Mouse (Mus musculus) neural tube, embryonic 11.5 days (tissue): ENCODE measurements around the gene Aldh3a2. TPM values are rescaled to one million over a fixed set of nuclear protein-coding genes. Genes with fewer than 3 reads are reported as not detected.

Experiments used
- ATAC-seq: fragments of 200-750 bp; cut with Nextera tagmentation; 2 replicates; pipeline ENCODE4 v1.8.0; 2017; ENCODE audit warnings: moderate number of reproducible peaks, mild to moderate bottlenecking, moderate TSS enrichment, moderate library complexity; ENCODE audit not compliant: insufficient read depth, low FRiP score, low TSS enrichment
- DNase-seq: peaks from one replicate; pipeline ENCODE4 v3.0.0-alpha.2; 2015; ENCODE audit warnings: low spot score
- H3K27ac ChIP-seq: fragments of 300-500 bp; sonication (generic); 2 replicates; pipeline ENCODE4 v1.5.1; 2014; ENCODE audit warnings: low read depth, mild to moderate bottlenecking, low read length
- H3K27me3 ChIP-seq: fragments of 300-500 bp; sonication (generic); 2 replicates; pipeline ENCODE4 v1.6.1; 2014; ENCODE audit warnings: mild to moderate bottlenecking, low read length, mixed read lengths; ENCODE audit not compliant: control insufficient read depth, insufficient read depth
- H3K36me3 ChIP-seq: fragments of 300-500 bp; sonication (generic); 2 replicates; pipeline ENCODE4 v1.6.1; 2014; ENCODE audit warnings: mild to moderate bottlenecking, low read length, moderate library complexity, mixed read lengths; ENCODE audit not compliant: control insufficient read depth, insufficient read depth
- H3K4me1 ChIP-seq: fragments of 300-500 bp; sonication (generic); 2 replicates; pipeline ENCODE4 v1.6.1; 2014; ENCODE audit warnings: low read length, mixed read lengths; ENCODE audit not compliant: control insufficient read depth, insufficient read depth
- H3K4me2 ChIP-seq: fragments of 300-500 bp; sonication (generic); 2 replicates; pipeline ENCODE4 v1.6.1; 2014; ENCODE audit warnings: low read depth, mild to moderate bottlenecking, moderate library complexity
- H3K4me3 ChIP-seq: fragments of 300-500 bp; sonication (generic); 2 replicates; pipeline ENCODE4 v1.5.1; 2014; ENCODE audit warnings: low read depth, low read length
- H3K9ac ChIP-seq: fragments of 300-500 bp; sonication (generic); 2 replicates; pipeline ENCODE4 v1.6.1; 2014; ENCODE audit warnings: mild to moderate bottlenecking, low read length
- H3K9me3 ChIP-seq: fragments of 300-500 bp; sonication (generic); 2 replicates; pipeline ENCODE4 v1.6.1; 2016; ENCODE audit warnings: low read length; ENCODE audit not compliant: control insufficient read depth
- WGBS: fragments of 180-500 bp; shearing (Covaris S2); extraction: QIAGEN DNeasy Blood & Tissue Kit; methylation state at CpG from one replicate; pipeline ENCODE4 v1.1.7; 2014; 5-methylcytosine and 5-hydroxymethylcytosine counted together
- polyA plus RNA-seq: library from polyadenylated mRNA; unstranded; fragments of >200 nt; fragmentation: Nextera tagmentation; extraction: Ambion mirVana; gene quantifications from 2 replicates; pipeline ENCODE4 v1.2.1, GENCODE M21; 2014

Aldh3a2 gene
- polyA plus RNA-seq, 1 experiment from 2014 or later, result 23.4 TPM

GRCm38 (mm10) chr11:61300205-61300604 lies 32.9 kb upstream of the Aldh3a2 start:
- Histone ChIP-seq H3K4me1 (no peaks in the 10 kb centered on the region), H3K9ac (no peak overlapping the region), H3K4me3 (no peak overlapping the region), H3K27ac (no peak overlapping the region), H3K9me3 (no peaks in the 10 kb centered on the region), H3K36me3 (no peaks in the 10 kb centered on the region), H3K4me2 (no peak overlapping the region), H3K27me3 (no peaks in the 10 kb centered on the region)
- 58% methylated on average over 3 of the region's 3 CpGs for WGBS
- DNase-seq (no peak), ATAC-seq (no peak)

- no peak overlapping the region for H3K27ac ChIP-seq
- no peaks in the 10 kb centered on the region for H3K4me1 ChIP-seq
- H3K4me3 ChIP-seq, result no peak overlapping the region
- H3K36me3 ChIP-seq, result no peaks in the 10 kb centered on the region
- no peaks in the 10 kb centered on the region for H3K9me3 ChIP-seq
- DNase-seq (no peak), ATAC-seq (no peak)
- H3K27me3 ChIP-seq, result no peaks in the 10 kb centered on the region
- no peak overlapping the region for H3K4me2 ChIP-seq
- no peak overlapping the region for H3K9ac ChIP-seq
- 84% methylated on average over 2 of the region's 2 CpGs for WGBS
These were observed 30.6 kb upstream of the Aldh3a2 start for GRCm38 (mm10) chr11:61297901-61298300.

- WGBS, result 86% methylated on average over 2 of the region's 2 CpGs
- DNase-seq (no peak), ATAC-seq (no peak)
- Histone ChIP-seq H3K4me3 (no peak overlapping the region), H3K4me1 (no peaks in the 10 kb centered on the region), H3K9ac (no peak overlapping the region), H3K4me2 (no peak overlapping the region), H3K36me3 (no peaks in the 10 kb centered on the region), H3K27me3 (no peaks in the 10 kb centered on the region), H3K9me3 (no peaks in the 10 kb centered on the region), H3K27ac (no peak overlapping the region)
These were observed 30.1 kb upstream of the Aldh3a2 start for GRCm38 (mm10) chr11:61297326-61297725.

GRCm38 (mm10) chr11:61296556-61296955 lies 29.3 kb upstream of the Aldh3a2 start:
- no peak for ATAC-seq
- Histone ChIP-seq H3K4me1 (no peaks in the 10 kb centered on the region), H3K36me3 (no peaks in the 10 kb centered on the region), H3K27ac (no peak overlapping the region), H3K4me3 (no peak overlapping the region), H3K27me3 (no peaks in the 10 kb centered on the region), H3K4me2 (no peak overlapping the region), H3K9ac (no peak overlapping the region), H3K9me3 (no peaks in the 10 kb centered on the region)
- no peak for DNase-seq
- 43% methylated on average over 1 of the region's 1 CpGs for WGBS

GRCm38 (mm10) chr11:61295556-61295955 lies 28.3 kb upstream of the Aldh3a2 start:
- no peak overlapping the region for H3K4me3 ChIP-seq
- H3K4me2 ChIP-seq, result no peak overlapping the region
- 92% methylated on average over 2 of the region's 2 CpGs for WGBS
- H3K4me1 ChIP-seq, result no peaks in the 10 kb centered on the region
- DNase-seq (no peak), ATAC-seq (no peak)
- no peak overlapping the region for H3K9ac ChIP-seq
- H3K9me3 ChIP-seq, result no peaks in the 10 kb centered on the region
- H3K27me3 ChIP-seq, result no peaks in the 10 kb centered on the region
- no peak overlapping the region for H3K27ac ChIP-seq
- H3K36me3 ChIP-seq, result no peaks in the 10 kb centered on the region

GRCm38 (mm10) chr11:61294431-61294830 lies 27.2 kb upstream of the Aldh3a2 start:
- Histone ChIP-seq H3K4me2 (no peak overlapping the region), H3K9me3 (no peaks in the 10 kb centered on the region), H3K4me1 (no peaks in the 10 kb centered on the region), H3K27me3 (no peaks in the 10 kb centered on the region), H3K4me3 (no peak overlapping the region), H3K9ac (no peak overlapping the region), H3K27ac (no peak overlapping the region), H3K36me3 (no peaks in the 10 kb centered on the region)
- 90% methylated on average over 3 of the region's 3 CpGs for WGBS
- ATAC-seq, result no peak
- no peak for DNase-seq

- no peak for ATAC-seq
- Histone ChIP-seq H3K9me3 (no peaks in the 10 kb centered on the region), H3K36me3 (no peaks in the 10 kb centered on the region), H3K27ac (no peak overlapping the region), H3K27me3 (no peaks in the 10 kb centered on the region), H3K4me1 (no peaks in the 10 kb centered on the region), H3K4me3 (no peak overlapping the region), H3K9ac (no peak overlapping the region), H3K4me2 (no peak overlapping the region)
- 20% methylated on average over 2 of the region's 2 CpGs for WGBS
- DNase-seq, result no peak
These were observed 26.0 kb upstream of the Aldh3a2 start for GRCm38 (mm10) chr11:61293251-61293650.

GRCm38 (mm10) chr11:61284323-61284722 lies 17.1 kb upstream of the Aldh3a2 start:
- H3K4me2 ChIP-seq, result no peak overlapping the region
- no peaks in the 10 kb centered on the region for H3K27me3 ChIP-seq
- H3K9me3 ChIP-seq, result no peaks in the 10 kb centered on the region
- H3K9ac ChIP-seq, result no peak overlapping the region
- ATAC-seq, result no peak
- 79% methylated on average over 6 of the region's 6 CpGs for WGBS
- no peaks in the 10 kb centered on the region for H3K4me1 ChIP-seq
- DNase-seq, result no peak
- H3K4me3 ChIP-seq, result no peak overlapping the region
- no peaks in the 10 kb centered on the region for H3K36me3 ChIP-seq
- no peak overlapping the region for H3K27ac ChIP-seq

- H3K4me1 ChIP-seq, result no peaks in the 10 kb centered on the region
- WGBS, result 90% methylated on average over 10 of the region's 10 CpGs
- ATAC-seq (no peak), DNase-seq (no peak)
- H3K27me3 ChIP-seq, result no peaks in the 10 kb centered on the region
- no peaks in the 10 kb centered on the region for H3K36me3 ChIP-seq
- H3K9ac ChIP-seq, result no peak overlapping the region
- H3K9me3 ChIP-seq, result no peaks in the 10 kb centered on the region
- H3K4me2 ChIP-seq, result no peak overlapping the region
- H3K27ac ChIP-seq, result no peak overlapping the region
- no peak overlapping the region for H3K4me3 ChIP-seq
These were observed 16.3 kb upstream of the Aldh3a2 start for GRCm38 (mm10) chr11:61283414-61284049.
